28 mouse cellular contexts compared by ENCODE assay signal in genomic region chr11:116538142-116538735, GRCm38 (mm10). TPM values are rescaled to one million over a fixed set of nuclear protein-coding genes. Genes with fewer than 3 reads are reported as not detected.
A peak's percentile ranks its signal among the peaks of the same experiment; 100 is the strongest.
DNase-seq lines count a peak whose midpoint lies in the region; ATAC-seq and TF ChIP-seq lines count a peak whose summit lies in the region.
"Had no signal": no experiment of that assay in that cellular context is flagged by ENCODE, and none has a peak within 500 bp of the region (broad histone marks: within the 10 kb centered on the region; RNA-seq: fewer than 3 reads in every experiment).

No protein-coding gene starts in this region.

- 49% methylated on average over 12 of the region's 12 CpGs for WGBS in liver, embryonic 14.5 days (ENCODE audit: insufficient replicate concordance)
- 82% methylated on average over 12 of the region's 12 CpGs for WGBS in limb, embryonic 10.5 days

- no peaks in the 10 kb centered on the region for H3K9me3 ChIP-seq in liver, embryonic 14.5 days (ENCODE audit: control insufficient read depth, low read length)
- no peaks in the 10 kb centered on the region for H3K9me3 ChIP-seq in limb, embryonic 10.5 days (replicated peaks)
- H3K9me3 ChIP-seq: embryonic facial prominence, embryonic 15.5 days; forebrain, embryonic 12.5 days; heart, embryonic 12.5 days; limb, embryonic 12.5 days had no signal

- peaks cover 80% of the 10 kb centered on the region for H3K36me3 ChIP-seq in liver, embryonic 14.5 days (replicated peaks; ENCODE audit: control insufficient read depth, insufficient read depth, low read depth)
- peaks cover 62% of the 10 kb centered on the region for H3K36me3 ChIP-seq in limb, embryonic 10.5 days

- H3K4me2 ChIP-seq in liver, embryonic 14.5 days (ENCODE audit: low read depth): peak overlapping the region; percentile 99
- H3K4me2 ChIP-seq: embryonic facial prominence, embryonic 15.5 days; forebrain, embryonic 12.5 days; heart, embryonic 12.5 days; limb, embryonic 12.5 days had no signal

- H3K9ac ChIP-seq in liver, embryonic 14.5 days (replicated peaks): peak overlapping the region; percentile 43
- H3K9ac ChIP-seq: embryonic facial prominence, embryonic 15.5 days; forebrain, embryonic 12.5 days; heart, embryonic 12.5 days; limb, embryonic 12.5 days had no signal

- ATAC-seq in erythroblast, adult 5-6 weeks (replicated peaks; ENCODE audit: low FRiP score, poor library complexity, severe bottlenecking): peak; percentile 9
- ATAC-seq in liver, embryonic 14.5 days (ENCODE audit: insufficient read depth): peak; percentile 5; the same call in 1 of the 2 replicates
- ATAC-seq: hindbrain, postnatal 0 days; midbrain, embryonic 16.5 days had no signal

- peak overlapping the region; percentile 98 for H3K27ac ChIP-seq in liver, embryonic 14.5 days
- no peak overlapping the region for H3K27ac ChIP-seq in limb, embryonic 10.5 days
- H3K27ac ChIP-seq: embryonic facial prominence, embryonic 15.5 days; forebrain, embryonic 12.5 days; hindbrain, postnatal 0 days; limb, embryonic 12.5 days; macrophage; stomach, postnatal 0 days had no signal

- no peak overlapping the region for H3K4me3 ChIP-seq in liver, embryonic 14.5 days (ENCODE audit: insufficient read depth in 1 of 2, low read depth in 2 of 2, low read length in 2 of 2)
- no peak overlapping the region for H3K4me3 ChIP-seq in limb, embryonic 10.5 days
- H3K4me3 ChIP-seq: embryonic facial prominence, embryonic 15.5 days; forebrain, embryonic 12.5 days; heart, embryonic 12.5 days; limb, embryonic 12.5 days had no signal

- peaks cover 2% of the 10 kb centered on the region; the same call in 1 of the 2 replicates for H3K27me3 ChIP-seq in liver, embryonic 14.5 days (ENCODE audit: control insufficient read depth, insufficient read depth, low read length)
- peaks cover 30% of the 10 kb centered on the region for H3K27me3 ChIP-seq in limb, embryonic 10.5 days (ENCODE audit: low read depth, poor library complexity, severe bottlenecking)

- TF ChIP-seq CTCF in liver, embryonic 14.5 days (IDR thresholded peaks at IDR 0.05; ENCODE audit: low read depth): no peak

- peak; percentile 70 for DNase-seq in urinary bladder, postnatal 14 days (ENCODE audit: low spot score)
- DNase-seq in urinary bladder, adult 2 months (ENCODE audit: low spot score): no peak
- DNase-seq in liver, embryonic 14.5 days (ENCODE audit: low read depth in 3 of 3, low spot score in 3 of 3): peak; percentile 63 to 73 (median 69)
- DNase-seq in urinary bladder, postnatal 36 days (ENCODE audit: low spot score in 2 of 2): peak; percentile 67 to 70
- no peak for DNase-seq in limb, embryonic 10.5 days (ENCODE audit: low spot score)
- DNase-seq in frontal cortex, postnatal 36 days (ENCODE audit: low spot score in 2 of 2): no peak
- DNase-seq in retina, postnatal 1 day: no peak
- DNase-seq: adrenal gland, adult 8-10 months; cerebellum, adult 11-12 months; embryo, embryonic 11 days; kidney, adult 18-20 months; kidney, postnatal 14 days had no signal

- H3K4me1 ChIP-seq in liver, embryonic 14.5 days (replicated peaks; ENCODE audit: control insufficient read depth in 2 of 2, insufficient read depth in 2 of 2, low read length in 1 of 2): peaks cover 42 to 45% of the 10 kb centered on the region in 2 experiments
- H3K4me1 ChIP-seq in limb, embryonic 10.5 days: peaks cover 25% of the 10 kb centered on the region

- TF ChIP-seq EP300 in liver, embryonic 14.5 days (IDR thresholded peaks at IDR 0.05; ENCODE audit: low read depth): peak; percentile 73; the same call in 1 of the 2 replicates

RNA-seq across cellular contexts. Expression of gene Sphk1, which starts 7.5 kb away (rescaled TPM):
- 18.2 and 21.8 TPM in 2 replicates for polyA plus RNA-seq in urinary bladder, adult 2 months (2012; rRNA removed)
- 14.2 and 15.9 TPM in 2 replicates for total RNA-seq in erythroblast, adult 5-6 weeks (2015; ENCODE audit: low replicate concordance)
- total RNA-seq in erythroblast, adult 5-6 weeks (2017; ENCODE audit: low replicate concordance): 45.3 and 46.3 TPM in 2 replicates
- 23.0 and 24.1 TPM in 2 replicates for polyA plus RNA-seq in liver, embryonic 14.5 days (2012; rRNA removed)
- 26.8 and 32.2 TPM in 2 replicates for polyA plus RNA-seq in liver, embryonic 14.5 days (2014; fragmentation: Nextera tagmentation; extraction: Ambion mirVana)
- polyA plus RNA-seq in limb, embryonic 10.5 days (2016; fragmentation: Nextera tagmentation; extraction: Ambion mirVana): 0.30 and 0.54 TPM in 2 replicates
- total RNA-seq: granulocyte monocyte progenitor cell, adult 5-6 weeks; neutrophil, adult 5-6 weeks had no signal

RNA-seq across cellular contexts. Expression of gene Ube2o, which starts 43.0 kb away (rescaled TPM):
- 18.7 and 22.4 TPM in 2 replicates for polyA plus RNA-seq in urinary bladder, adult 2 months (2012; rRNA removed)
- 473 and 508 TPM in 2 replicates for total RNA-seq in erythroblast, adult 5-6 weeks (2015; ENCODE audit: low replicate concordance)
- total RNA-seq in erythroblast, adult 5-6 weeks (2017; ENCODE audit: low replicate concordance): 800 and 935 TPM in 2 replicates
- polyA plus RNA-seq in liver, embryonic 14.5 days (2012; rRNA removed): 33.8 and 34.0 TPM in 2 replicates
- polyA plus RNA-seq in liver, embryonic 14.5 days (2014; fragmentation: Nextera tagmentation; extraction: Ambion mirVana): 25.9 and 32.3 TPM in 2 replicates
- 12.7 and 16.4 TPM in 2 replicates for polyA plus RNA-seq in limb, embryonic 10.5 days (2016; fragmentation: Nextera tagmentation; extraction: Ambion mirVana)

RNA-seq across cellular contexts. Expression of gene Prpsap1, which starts 44.2 kb away (rescaled TPM):
- polyA plus RNA-seq in urinary bladder, adult 2 months (2012; rRNA removed): 154 and 165 TPM in 2 replicates
- total RNA-seq in erythroblast, adult 5-6 weeks (2015; ENCODE audit: low replicate concordance): 9.8 and 11.1 TPM in 2 replicates
- total RNA-seq in erythroblast, adult 5-6 weeks (2017; ENCODE audit: low replicate concordance): 9.2 and 14.1 TPM in 2 replicates
- 19.2 and 22.2 TPM in 2 replicates for polyA plus RNA-seq in liver, embryonic 14.5 days (2012; rRNA removed)
- polyA plus RNA-seq in liver, embryonic 14.5 days (2014; fragmentation: Nextera tagmentation; extraction: Ambion mirVana): 38.4 and 40.4 TPM in 2 replicates
- 203 and 209 TPM in 2 replicates for polyA plus RNA-seq in limb, embryonic 10.5 days (2016; fragmentation: Nextera tagmentation; extraction: Ambion mirVana)

RNA-seq across cellular contexts. Expression of gene Aanat, which starts 48.0 kb away (rescaled TPM):
- 0.07 TPM in 1 of 2 replicates, not detected in the other for polyA plus RNA-seq in urinary bladder, adult 2 months (2012; rRNA removed)
- not detected in 2 replicates for total RNA-seq in erythroblast, adult 5-6 weeks (2015; ENCODE audit: low replicate concordance)
- total RNA-seq in erythroblast, adult 5-6 weeks (2017; ENCODE audit: low replicate concordance): not detected in 2 replicates
- not detected in 2 replicates for polyA plus RNA-seq in liver, embryonic 14.5 days (2012; rRNA removed)
- polyA plus RNA-seq in liver, embryonic 14.5 days (2014; fragmentation: Nextera tagmentation; extraction: Ambion mirVana): not detected in 2 replicates
- polyA plus RNA-seq in limb, embryonic 10.5 days (2016; fragmentation: Nextera tagmentation; extraction: Ambion mirVana): not detected in 2 replicates
- total RNA-seq: adrenal gland, adult 8-10 months; gastrocnemius, adult 8-10 months; granulocyte monocyte progenitor cell, adult 5-6 weeks; heart, postnatal 25 days; neutrophil, adult 5-6 weeks had no signal
- polyA plus RNA-seq: C2C12; embryonic facial prominence, embryonic 15.5 days; heart, embryonic 12.5 days; limb, embryonic 12.5 days; lung, embryonic 16.5 days; macrophage; stomach, postnatal 0 days; thymus, postnatal 0 days had no signal

Comparison
In these comparisons a context has a peak if more than half of its experiments do, and no peak if none do; other contexts are left out.
1. DNase-seq: peak in urinary bladder, postnatal 14 days (single experiment), liver, embryonic 14.5 days (3 of 3) and urinary bladder, postnatal 36 days (2 of 2); none in urinary bladder, adult 2 months (single experiment), limb, embryonic 10.5 days (single experiment), frontal cortex, postnatal 36 days (0 of 2) and retina, postnatal 1 day (single experiment).
2. RNA of gene Sphk1, which starts 7.5 kb away (polyA plus RNA-seq): 23.0 to 32.2 TPM in liver, embryonic 14.5 days and 18.2 to 21.8 TPM in urinary bladder, adult 2 months; 0.30 to 0.54 TPM in limb, embryonic 10.5 days; every median in the first group is over 10 times any median in the second.